Mouse (Mus musculus) NIH3T3 (cell line): ENCODE results near the gene Gm21954.

Experiments used
- DNase-seq: peaks from one replicate; pipeline ENCODE4 v3.0.0-alpha.2; 2012; ENCODE audit warnings: low read depth

Gm21954 gene

GRCm38 (mm10) chr3:55419334-55419733 lies 52.7 kb downstream of the Gm21954 start:
- DNase-seq: no peak

- DNase-seq: no peak
These were observed 53.2 kb downstream of the Gm21954 start for GRCm38 (mm10) chr3:55418845-55419244.

GRCm38 (mm10) chr3:55415527-55415950 lies 56.5 kb downstream of the Gm21954 start:
- DNase-seq: no peak
